Mouse (Mus musculus) brain, embryonic 14.5 days (tissue): ENCODE measurements around the gene Luzp2.

ENCODE experiments used
- CTCF ChIP-seq: fragments of 200-500 bp; IDR thresholded peaks from 2 replicates; pipeline ENCODE4 v1.5.1; 2012; ENCODE audit warnings: inconsistent platforms, mild to moderate bottlenecking, moderate library complexity, borderline replicate concordance; ENCODE audit not compliant: insufficient read depth, insufficient read length; ENCODE audit errors: extremely low read depth
- POLR2A ChIP-seq: fragments of 200-500 bp; IDR thresholded peaks from 2 replicates; pipeline ENCODE4 v1.6.1; 2012; ENCODE audit warnings: mild to moderate bottlenecking, inconsistent platforms, borderline replicate concordance; ENCODE audit not compliant: poor library complexity, insufficient read depth, insufficient read length, severe bottlenecking; ENCODE audit errors: extremely low read depth

GRCm38 (mm10) chr7:54962678-54963077 is 127.4 kb downstream of the Luzp2 start:
- TF ChIP-seq CTCF (no peak), POLR2A (no peak)
